Mouse (Mus musculus): Measurements from ENCODE around the gene Abhd12.

- no peak for TF ChIP-seq CTCF (IDR thresholded peaks at IDR 0.05; ENCODE audit: insufficient read depth, low read length)
- TF ChIP-seq POLR2A (IDR thresholded peaks at IDR 0.05; ENCODE audit: borderline replicate concordance, extremely low read depth, low read depth, low read length) = no peak
These were observed 37.5 kb downstream of the Abhd12 start for GRCm38 (mm10) chr2:150867021-150867420.

All from lung, adult 2 months (tissue).